Mouse (Mus musculus) 3134 (cell line): ENCODE data around the gene Magi2.

Experiments used
- DNase-seq: peaks from one replicate; pipeline ENCODE4 v3.0.0-alpha.2; 2011; ENCODE audit warnings: low spot score; ENCODE audit not compliant: insufficient read length; ENCODE audit errors: extremely low read depth

The Magi2 gene

GRCm38 (mm10) chr5:20574816-20575215 is 1348.0 kb downstream of the Magi2 start:
- no peak for DNase-seq

GRCm38 (mm10) chr5:20575798-20576197 is 1349.0 kb downstream of the Magi2 start:
- DNase-seq, result no peak

GRCm38 (mm10) chr5:20576266-20576665 is 1349.4 kb downstream of the Magi2 start:
- DNase-seq, result no peak

GRCm38 (mm10) chr5:20578666-20579065 is 1351.8 kb downstream of the Magi2 start:
- no peak for DNase-seq

GRCm38 (mm10) chr5:20580619-20581018 is 1353.8 kb downstream of the Magi2 start:
- DNase-seq, result no peak

- DNase-seq, result no peak
These were observed 1356.2 kb downstream of the Magi2 start for GRCm38 (mm10) chr5:20582995-20583435.

- no peak for DNase-seq
These were observed 1356.8 kb downstream of the Magi2 start for GRCm38 (mm10) chr5:20583639-20584038.

- DNase-seq, result no peak
These were observed 1357.9 kb downstream of the Magi2 start for GRCm38 (mm10) chr5:20584769-20585168.

- DNase-seq, result no peak
These were observed 1362.9 kb downstream of the Magi2 start for GRCm38 (mm10) chr5:20589731-20590130.

GRCm38 (mm10) chr5:20598196-20598595 is 1371.4 kb downstream of the Magi2 start:
- no peak for DNase-seq

- no peak for DNase-seq
These were observed 1377.1 kb downstream of the Magi2 start for GRCm38 (mm10) chr5:20603756-20604469.

- no peak for DNase-seq
These were observed 1379.7 kb downstream of the Magi2 start for GRCm38 (mm10) chr5:20606497-20606896.

GRCm38 (mm10) chr5:20607503-20607902 is 1380.7 kb downstream of the Magi2 start:
- DNase-seq, result no peak

GRCm38 (mm10) chr5:20609206-20609935 is 1382.5 kb downstream of the Magi2 start:
- no peak for DNase-seq

- DNase-seq, result no peak
These were observed 1383.8 kb downstream of the Magi2 start for GRCm38 (mm10) chr5:20610640-20611039.

- no peak for DNase-seq
These were observed 1385.8 kb downstream of the Magi2 start for GRCm38 (mm10) chr5:20612616-20613015.

- no peak for DNase-seq
These were observed 1388.1 kb downstream of the Magi2 start for GRCm38 (mm10) chr5:20614891-20615290.

- DNase-seq, result no peak
These were observed 1394.0 kb downstream of the Magi2 start for GRCm38 (mm10) chr5:20620596-20621511.

GRCm38 (mm10) chr5:20622417-20622816 is 1395.6 kb downstream of the Magi2 start:
- no peak for DNase-seq

- DNase-seq, result no peak
These were observed 1396.2 kb downstream of the Magi2 start for GRCm38 (mm10) chr5:20622837-20623573.
